Mouse (Mus musculus): ENCODE data around the gene Dhx32. TPM values are rescaled to one million over a fixed set of nuclear protein-coding genes. Genes with fewer than 3 reads are reported as not detected.

Dhx32 gene
- polyA plus RNA-seq, 1 experiment from 2014 or later: 51.0 TPM

GRCm38 (mm10) chr7:133762696-133763095, 19.8 kb downstream of the Dhx32 start:
- no peak for ATAC-seq
- H3K4me3 ChIP-seq (replicated peaks; ENCODE audit: low read length): no peak overlapping the region
- H3K9ac ChIP-seq (replicated peaks; ENCODE audit: low read depth, low read length): no peak overlapping the region
- peaks cover 34% of the 10 kb centered on the region for H3K4me1 ChIP-seq (replicated peaks; ENCODE audit: control insufficient read depth, insufficient read depth, low read length)
- H3K27ac ChIP-seq (ENCODE audit: low read length): no peak overlapping the region
- H3K9me3 ChIP-seq (ENCODE audit: control insufficient read depth, low read length): no peaks in the 10 kb centered on the region
- no peaks in the 10 kb centered on the region for H3K27me3 ChIP-seq (replicated peaks; ENCODE audit: control insufficient read depth, insufficient read depth, low read length)
- no peaks in the 10 kb centered on the region for H3K36me3 ChIP-seq (ENCODE audit: control insufficient read depth, insufficient read depth)
- H3K4me2 ChIP-seq (ENCODE audit: low read length): no peak overlapping the region
- 92% methylated on average over 6 of the region's 6 CpGs for WGBS

DNA sequence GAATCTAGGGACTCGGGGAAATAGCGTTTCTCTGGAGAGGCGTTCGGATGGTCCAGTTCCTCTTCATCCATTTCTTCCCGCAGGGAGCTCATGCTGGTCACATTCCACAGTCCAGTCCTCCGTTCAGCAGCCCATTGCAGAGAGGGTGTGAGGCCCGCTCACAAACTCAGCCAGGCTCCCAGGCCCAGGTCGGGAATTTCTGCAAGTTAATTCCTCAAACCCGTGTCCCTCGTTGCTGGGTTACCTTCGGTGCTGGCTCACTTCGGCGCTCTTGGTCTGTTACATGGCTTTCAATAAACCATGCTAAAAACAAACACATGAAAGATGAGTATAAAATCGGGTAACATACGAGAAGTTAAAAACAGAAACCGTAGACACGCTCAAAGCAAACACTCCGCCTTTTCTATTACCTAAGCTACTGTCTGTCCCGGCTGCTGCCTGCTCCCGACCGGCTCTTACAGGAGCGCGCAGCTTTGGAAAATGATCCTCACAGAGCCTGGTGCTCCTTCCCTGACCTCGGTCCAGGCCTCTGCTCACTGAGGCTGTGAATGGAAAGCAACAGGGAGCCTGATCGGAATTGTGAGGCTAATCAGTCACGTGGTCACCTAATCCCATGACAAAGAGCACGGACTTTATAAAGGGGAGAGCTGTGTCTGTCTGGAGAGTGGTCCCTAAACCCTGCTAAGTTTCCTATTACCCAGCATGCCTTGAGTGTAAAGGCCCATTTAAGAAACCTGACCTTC, 22.7 kb downstream of the Dhx32 start:
- Histone ChIP-seq H3K36me3 (ENCODE audit: control insufficient read depth, insufficient read depth) (no peaks in the 10 kb centered on the region), H3K4me1 (replicated peaks; ENCODE audit: control insufficient read depth, insufficient read depth, low read length) (peaks cover 24% of the 10 kb centered on the region), H3K27me3 (replicated peaks; ENCODE audit: control insufficient read depth, insufficient read depth, low read length) (no peaks in the 10 kb centered on the region), H3K4me2 (ENCODE audit: low read length) (peak overlapping the region; percentile 56), H3K4me3 (replicated peaks; ENCODE audit: low read length) (peak overlapping the region; percentile 34), H3K27ac (ENCODE audit: low read length) (peak overlapping the region; percentile 79), H3K9me3 (ENCODE audit: control insufficient read depth, low read length) (no peaks in the 10 kb centered on the region), H3K9ac (replicated peaks; ENCODE audit: low read depth, low read length) (peak overlapping the region; percentile 43)
- WGBS: 2% methylated on average over 27 of the region's 27 CpGs
- ATAC-seq: peak; percentile 92

- H3K4me1 ChIP-seq (replicated peaks; ENCODE audit: control insufficient read depth, insufficient read depth, low read length): peaks cover 20% of the 10 kb centered on the region
- no peak for ATAC-seq
- H3K27me3 ChIP-seq (replicated peaks; ENCODE audit: control insufficient read depth, insufficient read depth, low read length): no peaks in the 10 kb centered on the region
- no peak overlapping the region for H3K27ac ChIP-seq (ENCODE audit: low read length)
- H3K9me3 ChIP-seq (ENCODE audit: control insufficient read depth, low read length): no peaks in the 10 kb centered on the region
- no peak overlapping the region for H3K9ac ChIP-seq (replicated peaks; ENCODE audit: low read depth, low read length)
- WGBS: 79% methylated on average over 5 of the region's 5 CpGs
- peak overlapping the region; percentile 36 for H3K4me2 ChIP-seq (ENCODE audit: low read length)
- H3K4me3 ChIP-seq (replicated peaks; ENCODE audit: low read length): no peak overlapping the region
- H3K36me3 ChIP-seq (ENCODE audit: control insufficient read depth, insufficient read depth): no peaks in the 10 kb centered on the region
Observed at GRCm38 (mm10) chr7:133758716-133759115, 23.8 kb downstream of the Dhx32 start.

GRCm38 (mm10) chr7:133757961-133758455, 24.5 kb downstream of the Dhx32 start:
- no peaks in the 10 kb centered on the region for H3K9me3 ChIP-seq (ENCODE audit: control insufficient read depth, low read length)
- H3K4me2 ChIP-seq (ENCODE audit: low read length): peak overlapping the region; percentile 36
- H3K27me3 ChIP-seq (replicated peaks; ENCODE audit: control insufficient read depth, insufficient read depth, low read length): no peaks in the 10 kb centered on the region
- H3K27ac ChIP-seq (ENCODE audit: low read length): no peak overlapping the region
- 13% methylated on average over 5 of the region's 5 CpGs for WGBS
- H3K4me1 ChIP-seq (replicated peaks; ENCODE audit: control insufficient read depth, insufficient read depth, low read length): peaks cover 20% of the 10 kb centered on the region
- H3K36me3 ChIP-seq (ENCODE audit: control insufficient read depth, insufficient read depth): no peaks in the 10 kb centered on the region
- H3K4me3 ChIP-seq (replicated peaks; ENCODE audit: low read length): peak overlapping the region; percentile 18
- no peak for ATAC-seq
- H3K9ac ChIP-seq (replicated peaks; ENCODE audit: low read depth, low read length): no peak overlapping the region

DNA sequence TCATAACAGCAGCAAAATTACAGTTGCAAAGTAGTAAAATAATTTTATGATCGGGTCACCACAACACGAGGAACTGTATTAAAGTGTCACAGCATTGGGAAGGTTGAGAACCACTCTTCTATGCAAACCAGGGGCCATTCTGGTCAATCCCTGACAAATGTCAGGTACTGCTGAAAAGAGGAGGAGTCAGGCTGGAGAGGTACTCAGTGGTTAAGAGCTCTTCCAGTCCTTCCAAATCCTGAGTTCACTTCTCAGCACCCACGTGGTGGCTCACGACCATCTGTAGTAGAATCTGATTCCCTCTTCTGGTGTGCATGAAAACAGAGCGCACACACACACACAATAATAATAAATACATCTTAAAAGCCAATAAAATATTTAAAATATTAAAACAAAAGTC, 31.4 kb downstream of the Dhx32 start:
- H3K27ac ChIP-seq (ENCODE audit: low read length): no peak overlapping the region
- ATAC-seq: no peak
- 74% methylated on average over 5 of the region's 5 CpGs for WGBS

DNA sequence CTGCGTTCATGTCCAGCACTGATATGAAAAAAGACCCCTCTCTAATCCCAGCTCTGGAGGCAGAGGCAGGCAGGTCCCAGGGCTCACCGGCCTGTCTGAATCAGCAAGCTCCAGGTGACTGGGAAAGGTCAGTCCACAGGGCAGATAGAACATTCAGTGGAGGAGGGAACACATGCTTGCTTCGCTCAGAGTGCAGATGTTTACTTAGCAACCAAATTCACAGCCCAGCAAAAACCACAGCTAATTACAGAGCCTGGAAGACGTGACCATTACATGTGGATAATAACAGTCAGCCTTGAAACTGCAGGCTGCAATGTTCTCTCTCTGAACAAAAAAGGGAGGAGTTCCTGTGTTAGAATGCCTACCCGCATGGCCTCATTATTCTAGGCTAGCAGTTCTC, 31.9 kb downstream of the Dhx32 start:
- 0 out of 2 replicates have a peak overlapping the region, but pooled peaks have one; percentile 13 for H3K27ac ChIP-seq (ENCODE audit: low read length)
- no peak; the same call in 1 of the 2 replicates for ATAC-seq

More for the DNA sequence above, 31.4 kb downstream of the Dhx32 start:
- H3K4me3 ChIP-seq (replicated peaks; ENCODE audit: low read length): no peak overlapping the region
- H3K9me3 ChIP-seq (ENCODE audit: control insufficient read depth, low read length): no peaks in the 10 kb centered on the region
- peaks cover 4% of the 10 kb centered on the region for H3K4me1 ChIP-seq (replicated peaks; ENCODE audit: control insufficient read depth, insufficient read depth, low read length)
- no peaks in the 10 kb centered on the region for H3K27me3 ChIP-seq (replicated peaks; ENCODE audit: control insufficient read depth, insufficient read depth, low read length)
- H3K4me2 ChIP-seq (ENCODE audit: low read length): no peak overlapping the region
- H3K36me3 ChIP-seq (ENCODE audit: control insufficient read depth, insufficient read depth): peaks cover 3% of the 10 kb centered on the region; the same call in 1 of the 2 replicates
- H3K9ac ChIP-seq (replicated peaks; ENCODE audit: low read depth, low read length): no peak overlapping the region

GRCm38 (mm10) chr7:133748753-133749152, 33.8 kb downstream of the Dhx32 start:
- H3K36me3 ChIP-seq (ENCODE audit: control insufficient read depth, insufficient read depth): peaks cover 3% of the 10 kb centered on the region; the same call in 1 of the 2 replicates
- no peaks in the 10 kb centered on the region for H3K9me3 ChIP-seq (ENCODE audit: control insufficient read depth, low read length)
- H3K9ac ChIP-seq (replicated peaks; ENCODE audit: low read depth, low read length): no peak overlapping the region
- no peak overlapping the region for H3K4me2 ChIP-seq (ENCODE audit: low read length)
- peaks cover 11% of the 10 kb centered on the region for H3K4me1 ChIP-seq (replicated peaks; ENCODE audit: control insufficient read depth, insufficient read depth, low read length)
- 86% methylated on average over 14 of the region's 14 CpGs for WGBS
- no peak overlapping the region for H3K27ac ChIP-seq (ENCODE audit: low read length)
- ATAC-seq: no peak
- no peaks in the 10 kb centered on the region for H3K27me3 ChIP-seq (replicated peaks; ENCODE audit: control insufficient read depth, insufficient read depth, low read length)
- H3K4me3 ChIP-seq (replicated peaks; ENCODE audit: low read length): no peak overlapping the region

More for the DNA sequence above, 31.9 kb downstream of the Dhx32 start:
- peaks cover 3% of the 10 kb centered on the region; the same call in 1 of the 2 replicates for H3K4me1 ChIP-seq (replicated peaks; ENCODE audit: control insufficient read depth, insufficient read depth, low read length)
- no peaks in the 10 kb centered on the region for H3K27me3 ChIP-seq (replicated peaks; ENCODE audit: control insufficient read depth, insufficient read depth, low read length)
- peaks cover 3% of the 10 kb centered on the region; the same call in 1 of the 2 replicates for H3K36me3 ChIP-seq (ENCODE audit: control insufficient read depth, insufficient read depth)
- 52% methylated on average over 5 of the region's 5 CpGs for WGBS
- H3K4me3 ChIP-seq (replicated peaks; ENCODE audit: low read length): no peak overlapping the region
- no peaks in the 10 kb centered on the region for H3K9me3 ChIP-seq (ENCODE audit: control insufficient read depth, low read length)
- H3K9ac ChIP-seq (replicated peaks; ENCODE audit: low read depth, low read length): no peak overlapping the region
- no peak overlapping the region for H3K4me2 ChIP-seq (ENCODE audit: low read length)

DNA sequence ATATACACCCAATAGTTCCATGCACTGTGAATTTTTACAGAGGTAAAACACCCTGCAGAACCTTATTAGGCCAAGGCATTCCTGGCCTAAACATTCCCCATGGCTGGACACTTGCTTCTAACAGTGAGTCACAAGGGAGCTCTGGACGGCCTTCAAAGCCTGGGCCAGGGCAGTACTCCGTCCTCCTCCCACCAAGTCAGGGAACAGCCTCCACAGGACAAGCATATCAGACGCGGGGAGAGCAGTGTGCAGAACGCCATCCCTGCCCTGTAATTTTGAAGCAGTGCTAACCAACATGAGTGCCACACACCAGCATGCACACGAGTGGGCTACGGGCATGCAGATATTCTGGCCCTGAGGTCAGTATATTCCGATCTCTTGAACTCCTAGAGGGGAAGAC, 35.2 kb downstream of the Dhx32 start:
- H3K9ac ChIP-seq (replicated peaks; ENCODE audit: low read depth, low read length): no peak overlapping the region
- no peak overlapping the region for H3K4me2 ChIP-seq (ENCODE audit: low read length)
- H3K9me3 ChIP-seq (ENCODE audit: control insufficient read depth, low read length): no peaks in the 10 kb centered on the region
- no peaks in the 10 kb centered on the region for H3K27me3 ChIP-seq (replicated peaks; ENCODE audit: control insufficient read depth, insufficient read depth, low read length)
- peaks cover 23% of the 10 kb centered on the region for H3K4me1 ChIP-seq (replicated peaks; ENCODE audit: control insufficient read depth, insufficient read depth, low read length)
- ATAC-seq: no peak
- no peak overlapping the region for H3K4me3 ChIP-seq (replicated peaks; ENCODE audit: low read length)
- H3K36me3 ChIP-seq (ENCODE audit: control insufficient read depth, insufficient read depth): peaks cover 3% of the 10 kb centered on the region; the same call in 1 of the 2 replicates
- H3K27ac ChIP-seq (ENCODE audit: low read length): no peak overlapping the region
- WGBS: 85% methylated on average over 8 of the region's 8 CpGs

- ATAC-seq: no peak
- 42% methylated on average over 4 of the region's 4 CpGs for WGBS
- Histone ChIP-seq H3K36me3 (ENCODE audit: control insufficient read depth, insufficient read depth) (peaks cover 3% of the 10 kb centered on the region), H3K27me3 (replicated peaks; ENCODE audit: control insufficient read depth, insufficient read depth, low read length) (no peaks in the 10 kb centered on the region), H3K9me3 (ENCODE audit: control insufficient read depth, low read length) (no peaks in the 10 kb centered on the region), H3K4me1 (replicated peaks; ENCODE audit: control insufficient read depth, insufficient read depth, low read length) (peaks cover 20% of the 10 kb centered on the region), H3K9ac (replicated peaks; ENCODE audit: low read depth, low read length) (no peak overlapping the region), H3K4me3 (replicated peaks; ENCODE audit: low read length) (no peak overlapping the region), H3K4me2 (ENCODE audit: low read length) (no peak overlapping the region), H3K27ac (ENCODE audit: low read length) (no peak overlapping the region)
Observed at GRCm38 (mm10) chr7:133744701-133745100, 37.8 kb downstream of the Dhx32 start.
